8 mouse cellular contexts compared by ENCODE assay signal in genomic region chr1:189883531-189884170, GRCm38 (mm10). TPM values are rescaled to one million over a fixed set of nuclear protein-coding genes. Genes with fewer than 3 reads are reported as not detected.
A peak's percentile ranks its signal among the peaks of the same experiment; 100 is the strongest.
DNase-seq lines count a peak whose midpoint lies in the region; ATAC-seq and TF ChIP-seq lines count a peak whose summit lies in the region.

No protein-coding gene starts in this region.

- H3K4me1 ChIP-seq in heart, postnatal 0 days (ENCODE audit: control insufficient read depth, insufficient read depth) = 0 out of 2 replicates have a peak, but pooled peaks cover 4% of the 10 kb centered on the region
- no peaks in the 10 kb centered on the region for H3K4me1 ChIP-seq in embryonic fibroblast, embryonic 13.5 days (ENCODE audit: control insufficient read depth, insufficient read depth, low read length)
- peaks cover 11% of the 10 kb centered on the region; the same call in 1 of the 2 replicates for H3K4me1 ChIP-seq in midbrain, embryonic 12.5 days

- 0 out of 2 replicates have a peak, but pooled peaks have one; percentile 9 for ATAC-seq in heart, postnatal 0 days (ENCODE audit: insufficient read depth, low read depth)
- peak; percentile 10 for ATAC-seq in midbrain, embryonic 12.5 days (ENCODE audit: low FRiP score, low read depth)

- TF ChIP-seq POLR2A in embryonic fibroblast, embryonic 13.5 days (IDR thresholded peaks at IDR 0.05; ENCODE audit: low read depth, low read length) = no peak

- H3K9me3 ChIP-seq in heart, postnatal 0 days (replicated peaks; ENCODE audit: control insufficient read depth, low read length) = no peaks in the 10 kb centered on the region
- no peaks in the 10 kb centered on the region for H3K9me3 ChIP-seq in midbrain, embryonic 12.5 days

- peaks cover 16% of the 10 kb centered on the region for H3K36me3 ChIP-seq in heart, postnatal 0 days (replicated peaks; ENCODE audit: control insufficient read depth, insufficient read depth, low read length)
- no peaks in the 10 kb centered on the region for H3K36me3 ChIP-seq in midbrain, embryonic 12.5 days

- no peak overlapping the region for H3K9ac ChIP-seq in heart, postnatal 0 days (replicated peaks; ENCODE audit: low read depth, low read length)
- no peak overlapping the region for H3K9ac ChIP-seq in midbrain, embryonic 12.5 days (replicated peaks)

- no peak overlapping the region for H3K27ac ChIP-seq in heart, postnatal 0 days (ENCODE audit: low read depth)
- no peak overlapping the region for H3K27ac ChIP-seq in embryonic fibroblast, embryonic 13.5 days (ENCODE audit: insufficient read depth, low read length)
- H3K27ac ChIP-seq in midbrain, embryonic 12.5 days (replicated peaks) = no peak overlapping the region

- no peaks in the 10 kb centered on the region for H3K27me3 ChIP-seq in heart, postnatal 0 days (ENCODE audit: control insufficient read depth, insufficient read depth, low read length)
- H3K27me3 ChIP-seq in midbrain, embryonic 12.5 days = peaks cover 5% of the 10 kb centered on the region; the same call in 1 of the 2 replicates

- intact Hi-C loops in heart, postnatal 25 days (cut with DNase I) = loop anchor here (2.0 kb wide), 1 partner anchor 183 kb away; no protein-coding TSS in a partner anchor
- intact Hi-C loops in left cerebral cortex, postnatal 36 days (cut with DNase I) = loop anchor here (2.0 to 5.0 kb wide), 2 partner anchors 183 to 861 kb away; no protein-coding TSS in a partner anchor

- no peak overlapping the region for H3K4me2 ChIP-seq in heart, postnatal 0 days (ENCODE audit: low read depth, low read length)
- H3K4me2 ChIP-seq in midbrain, embryonic 12.5 days (replicated peaks) = no peak overlapping the region

- 55% methylated on average over 18 of the region's 18 CpGs for WGBS in heart, postnatal 0 days
- 35% methylated on average over 18 of the region's 18 CpGs for WGBS in midbrain, embryonic 12.5 days

- TF ChIP-seq EP300 in heart, postnatal 0 days (IDR thresholded peaks at IDR 0.05; ENCODE audit: low read depth) = no peak

- no peak overlapping the region for H3K4me3 ChIP-seq in heart, postnatal 0 days (ENCODE audit: low read depth, low read length)
- H3K4me3 ChIP-seq in embryonic fibroblast, embryonic 13.5 days (ENCODE audit: insufficient read depth, low read length) = no peak overlapping the region
- no peak overlapping the region for H3K4me3 ChIP-seq in midbrain, embryonic 12.5 days

- peak; percentile 54 for TF ChIP-seq CTCF in heart, postnatal 0 days (IDR thresholded peaks at IDR 0.05; ENCODE audit: low read depth)
- TF ChIP-seq CTCF in embryonic fibroblast, embryonic 13.5 days (IDR thresholded peaks at IDR 0.05; ENCODE audit: borderline replicate concordance, insufficient read depth, low read length) = peak; percentile 55; the same call in 1 of the 2 replicates

- DNase-seq in heart, postnatal 0 days (ENCODE audit: low spot score) = peak; percentile 50
- no peak for DNase-seq in heart, postnatal 25 days (ENCODE audit: low spot score)
- peak; percentile 88 for DNase-seq in adrenal gland, postnatal 14 days
- DNase-seq in kidney, adult 8-10 months = peak; percentile 41 to 61
- DNase-seq in left cerebral cortex, postnatal 36 days (ENCODE audit: low spot score in 2 of 2) = peak; percentile 35 to 46
- peak; percentile 51 to 60 for DNase-seq in thymus, postnatal 36 days

RNA-seq across cellular contexts. Expression of gene Smyd2, which starts 38.5 kb away (rescaled TPM):
- 218 and 234 TPM in 2 replicates for total RNA-seq in heart, postnatal 0 days (2014; rRNA removed; ENCODE audit: low replicate concordance)
- 219 and 239 TPM in 2 replicates for polyA plus RNA-seq in heart, postnatal 0 days (2015; fragmentation: Nextera tagmentation; extraction: Ambion mirVana)
- total RNA-seq in heart, postnatal 25 days (2021) = 100 to 1,000 TPM; 105 to 109 TPM
- total RNA-seq in adrenal gland, postnatal 14 days (2021) = 64.7 and 76.2 TPM in 2 replicates
- polyA plus RNA-seq in embryonic fibroblast, embryonic 13.5 days (2011; ENCODE audit: insufficient read length, low read depth, missing spikeins) = 47.4 and 48.6 TPM in 2 replicates
- total RNA-seq in left cerebral cortex, postnatal 36 days (2021) = 100 to 1,000 TPM in 1 of 2 experiments, 10 to 100 TPM in 1; 95.7 to 112 TPM
- 41.1 and 44.1 TPM in 2 replicates for polyA plus RNA-seq in midbrain, embryonic 12.5 days (2016; fragmentation: Nextera tagmentation; extraction: Ambion mirVana)
